Mouse (Mus musculus): Measurements from ENCODE around the gene Cltc.

DNA sequence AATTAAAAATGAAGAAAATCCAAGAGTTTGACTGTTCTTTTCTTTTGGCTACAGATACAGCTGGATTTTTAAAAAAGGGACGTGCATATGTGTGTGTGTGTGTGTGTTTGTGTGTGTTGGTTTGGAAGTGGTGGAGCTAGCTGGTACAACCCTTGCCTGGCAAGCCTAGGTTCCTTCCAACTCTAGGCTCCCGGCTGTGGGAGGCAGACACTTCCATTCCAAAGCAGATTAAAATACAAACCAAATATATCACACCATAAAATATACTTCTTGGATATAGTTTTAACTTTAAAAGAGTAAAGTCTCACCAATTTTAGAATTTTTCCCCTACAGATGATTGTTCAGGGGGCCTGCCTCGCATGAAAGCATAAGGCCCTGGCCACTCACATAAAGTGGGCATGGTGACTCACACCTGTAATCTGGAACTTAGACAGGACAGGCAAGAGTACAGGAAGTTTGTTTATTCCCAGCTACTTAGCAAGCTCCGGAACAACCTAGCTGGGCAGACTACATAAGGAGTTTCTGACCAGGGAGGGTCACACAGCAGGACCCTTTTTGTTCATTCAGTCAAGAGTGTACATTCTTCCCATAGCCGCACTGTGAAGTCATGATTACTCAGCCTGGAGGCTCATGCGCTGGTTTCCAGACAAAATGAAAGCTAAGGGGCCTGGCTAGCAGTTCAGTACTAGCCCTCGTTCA is 111.1 kb downstream of the Cltc start:
- TF ChIP-seq CTCF (IDR thresholded peaks at IDR 0.05; ENCODE audit: low read depth) (no peak), EP300 (optimal IDR thresholded peaks at IDR 0.05) (no peak)

All from stomach, postnatal 0 days (tissue).